Mouse (Mus musculus) small intestine, adult 2 months (tissue): ENCODE data around the gene Ctdnep1.

Experiments used
- CTCF ChIP-seq: fragments of 200-500 bp; IDR thresholded peaks from 2 replicates; pipeline ENCODE4 v1.5.1; 2012; ENCODE audit warnings: low read depth, mild to moderate bottlenecking, control low read depth, inconsistent platforms, low read length, moderate library complexity, mixed read lengths; ENCODE audit not compliant: insufficient replicate concordance, insufficient read length; ENCODE audit errors: extremely low read depth
- POLR2A ChIP-seq: fragments of 200-500 bp; IDR thresholded peaks from 2 replicates; pipeline ENCODE4 v1.6.1; 2012; ENCODE audit warnings: low read depth, mild to moderate bottlenecking, control low read depth, inconsistent platforms, low read length, moderate library complexity

- no peak for TF ChIP-seq CTCF
- TF ChIP-seq POLR2A: no peak
These were observed 37.4 kb downstream of the Ctdnep1 start for GRCm38 (mm10) chr11:70018131-70018990.
